Mouse (Mus musculus): ENCODE measurements around the gene Adam6a.
"Not testable (repeated sequence)": the region's sequence is repeated elsewhere in the genome, so short reads cannot be mapped to it uniquely, and the experiment has no call there.

The Adam6a gene

GRCm38 (mm10) chr12:113543608-113544007 lies at the start of gene Adam6a:
Gene Adam6a (plus strand): TSS chr12:113543908.
- not testable (repeated sequence) for DNase-seq (ENCODE audit: low spot score in 2 of 2)

- DNase-seq (ENCODE audit: low spot score in 2 of 2) = no peak
These were observed 17.8 kb upstream of the Adam6a start for GRCm38 (mm10) chr12:113525901-113526300.

GRCm38 (mm10) chr12:113578241-113578640 lies 34.5 kb downstream of the Adam6a start:
- no peak for DNase-seq (ENCODE audit: low spot score in 2 of 2)

GRCm38 (mm10) chr12:113588001-113588400 lies 44.3 kb downstream of the Adam6a start:
- DNase-seq (ENCODE audit: low spot score in 2 of 2) = no peak

All from urinary bladder, postnatal 36 days (tissue).